Mouse (Mus musculus): ENCODE measurements around the gene Eif1. TPM values are rescaled to one million over a fixed set of nuclear protein-coding genes. Genes with fewer than 3 reads are reported as not detected.
"Not testable (repeated sequence)": the region's sequence is repeated elsewhere in the genome, so short reads cannot be mapped to it uniquely, and the experiment has no call there.

Gene Eif1
- polyA plus RNA-seq, 1 experiment = 768 TPM

DNA sequence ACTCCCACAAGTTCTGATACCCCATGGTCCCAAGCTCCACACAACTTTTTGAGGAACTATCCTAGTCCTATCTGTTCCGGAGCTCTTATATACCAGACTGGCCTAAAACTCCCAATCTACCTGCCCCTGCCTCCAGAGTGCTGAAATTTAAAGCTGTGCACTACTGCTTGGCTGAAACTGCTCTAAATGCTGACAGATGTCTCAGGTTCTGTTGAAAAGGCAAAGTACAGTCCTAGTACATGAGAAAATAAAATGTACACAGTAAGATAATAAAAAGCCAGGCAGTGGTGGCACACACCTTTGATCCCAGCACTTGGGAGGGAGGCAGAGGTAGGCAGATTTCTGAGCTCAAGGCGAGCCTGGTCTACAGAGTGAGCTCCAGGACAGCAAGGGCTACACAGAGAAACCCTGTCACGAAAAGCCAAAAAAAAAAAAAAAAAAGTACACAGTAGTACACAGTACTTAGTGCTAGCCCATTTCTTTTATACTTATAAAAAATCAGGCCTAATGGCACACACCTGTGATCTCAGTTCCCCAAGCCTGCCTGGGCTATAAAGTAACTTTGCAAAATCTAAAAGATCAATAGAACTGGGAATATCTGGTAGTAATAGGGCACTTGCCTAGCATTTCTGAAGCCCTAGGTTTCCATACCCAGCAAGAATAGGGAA lies 3.0 kb downstream of the Eif1 start:
- no peak overlapping the region for H3K4me3 ChIP-seq (replicated peaks)

GRCm38 (mm10) chr11:100323578-100323977 lies 3.9 kb downstream of the Eif1 start:
- TF ChIP-seq GATA1 (IDR thresholded peaks at IDR 0.05; ENCODE audit: borderline replicate concordance, low read length) = no peak
- TF ChIP-seq FLI1 (IDR thresholded peaks at IDR 0.05; ENCODE audit: low read length) = no peak
- Histone ChIP-seq H3K27me3 (replicated peaks) (no peaks in the 10 kb centered on the region), H3K4me3 (replicated peaks) (no peak overlapping the region), H3K9me3 (no peaks in the 10 kb centered on the region), H3K36me3 (replicated peaks; ENCODE audit: low read length) (peaks cover 29% of the 10 kb centered on the region), H3K4me1 (peaks cover 29% of the 10 kb centered on the region)

More for the DNA sequence above, 3.0 kb downstream of the Eif1 start:
- H3K36me3 ChIP-seq (replicated peaks; ENCODE audit: low read length) = peaks cover 29% of the 10 kb centered on the region
- no peaks in the 10 kb centered on the region for H3K9me3 ChIP-seq
- H3K27me3 ChIP-seq (replicated peaks) = no peaks in the 10 kb centered on the region
- no peak for TF ChIP-seq FLI1 (IDR thresholded peaks at IDR 0.05; ENCODE audit: low read length)
- TF ChIP-seq GATA1 (IDR thresholded peaks at IDR 0.05; ENCODE audit: borderline replicate concordance, low read length) = no peak
- peaks cover 30% of the 10 kb centered on the region for H3K4me1 ChIP-seq

GRCm38 (mm10) chr11:100325062-100325629 lies 5.5 kb downstream of the Eif1 start:
- Histone ChIP-seq H3K27me3 (replicated peaks) (peaks cover 3% of the 10 kb centered on the region), H3K4me3 (replicated peaks) (no peak overlapping the region), H3K36me3 (replicated peaks; ENCODE audit: low read length) (peaks cover 29% of the 10 kb centered on the region), H3K4me1 (peaks cover 24% of the 10 kb centered on the region), H3K9me3 (no peaks in the 10 kb centered on the region)
- no peak for TF ChIP-seq FLI1 (IDR thresholded peaks at IDR 0.05; ENCODE audit: low read length)
- TF ChIP-seq GATA1 (IDR thresholded peaks at IDR 0.05; ENCODE audit: borderline replicate concordance, low read length) = no peak

GRCm38 (mm10) chr11:100327316-100327715 lies 7.6 kb downstream of the Eif1 start:
- no peak overlapping the region for H3K4me3 ChIP-seq (replicated peaks)
- TF ChIP-seq GATA1 (IDR thresholded peaks at IDR 0.05; ENCODE audit: borderline replicate concordance, low read length) (no peak), FLI1 (IDR thresholded peaks at IDR 0.05; ENCODE audit: low read length) (no peak)
- no peaks in the 10 kb centered on the region for H3K9me3 ChIP-seq
- H3K36me3 ChIP-seq (replicated peaks; ENCODE audit: low read length) = peaks cover 13% of the 10 kb centered on the region
- peaks cover 10% of the 10 kb centered on the region; the same call in 1 of the 2 replicates for H3K4me1 ChIP-seq
- H3K27me3 ChIP-seq (replicated peaks) = peaks cover 13% of the 10 kb centered on the region

DNA sequence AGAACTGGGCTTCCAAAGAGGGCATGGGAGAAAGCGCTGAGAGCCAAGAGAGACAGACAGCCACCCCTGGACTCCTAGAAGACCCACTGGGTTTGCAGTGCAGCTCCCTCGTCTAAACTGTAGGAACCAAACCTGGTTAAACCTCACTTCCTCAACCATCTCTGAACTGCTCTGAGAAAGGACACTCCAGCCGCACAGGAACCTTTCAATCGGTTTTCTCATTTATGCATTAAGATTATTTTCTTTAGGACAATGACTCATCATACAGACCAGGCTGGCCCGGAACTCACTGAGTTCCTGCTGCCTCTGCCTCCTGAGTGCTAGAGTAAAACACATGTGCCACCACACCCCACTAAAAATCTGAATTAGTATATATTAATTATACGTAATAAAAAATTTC lies 8.1 kb downstream of the Eif1 start:
- Histone ChIP-seq H3K4me1 (peaks cover 6% of the 10 kb centered on the region; the same call in 1 of the 2 replicates), H3K4me3 (replicated peaks) (no peak overlapping the region), H3K36me3 (replicated peaks; ENCODE audit: low read length) (peaks cover 9% of the 10 kb centered on the region), H3K27me3 (replicated peaks) (peaks cover 17% of the 10 kb centered on the region), H3K9me3 (no peaks in the 10 kb centered on the region)
- no peak for TF ChIP-seq FLI1 (IDR thresholded peaks at IDR 0.05; ENCODE audit: low read length)
- no peak for TF ChIP-seq GATA1 (IDR thresholded peaks at IDR 0.05; ENCODE audit: borderline replicate concordance, low read length)

DNA sequence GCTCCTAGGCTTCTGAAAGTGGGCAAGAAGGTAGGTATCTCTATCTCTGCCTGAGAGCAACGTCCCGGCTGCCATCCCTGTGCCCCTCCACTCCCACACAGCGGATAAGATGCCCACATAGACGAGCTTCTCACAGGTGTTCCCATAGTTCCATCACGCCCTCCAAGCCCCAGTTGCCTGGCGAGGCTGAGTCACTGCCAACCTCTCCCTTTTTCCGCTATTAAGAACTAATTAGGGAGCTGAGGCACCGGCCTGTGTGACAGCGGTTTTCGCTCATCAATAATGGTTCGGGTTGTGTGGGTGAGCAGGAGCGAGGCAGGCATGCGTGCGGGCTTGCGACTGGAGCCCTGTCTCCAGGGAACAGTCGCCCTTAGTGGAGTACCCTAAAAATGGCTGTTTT lies 10.6 kb downstream of the Eif1 start:
- peaks cover 31% of the 10 kb centered on the region for H3K27me3 ChIP-seq (replicated peaks)
- no peak for TF ChIP-seq GATA1 (IDR thresholded peaks at IDR 0.05; ENCODE audit: borderline replicate concordance, low read length)
- TF ChIP-seq FLI1 (IDR thresholded peaks at IDR 0.05; ENCODE audit: low read length) = no peak
- H3K9me3 ChIP-seq = no peaks in the 10 kb centered on the region
- H3K4me1 ChIP-seq = peaks cover 6% of the 10 kb centered on the region; the same call in 1 of the 2 replicates
- H3K4me3 ChIP-seq (replicated peaks) = no peak overlapping the region
- peaks cover 1% of the 10 kb centered on the region for H3K36me3 ChIP-seq (replicated peaks; ENCODE audit: low read length)

DNA sequence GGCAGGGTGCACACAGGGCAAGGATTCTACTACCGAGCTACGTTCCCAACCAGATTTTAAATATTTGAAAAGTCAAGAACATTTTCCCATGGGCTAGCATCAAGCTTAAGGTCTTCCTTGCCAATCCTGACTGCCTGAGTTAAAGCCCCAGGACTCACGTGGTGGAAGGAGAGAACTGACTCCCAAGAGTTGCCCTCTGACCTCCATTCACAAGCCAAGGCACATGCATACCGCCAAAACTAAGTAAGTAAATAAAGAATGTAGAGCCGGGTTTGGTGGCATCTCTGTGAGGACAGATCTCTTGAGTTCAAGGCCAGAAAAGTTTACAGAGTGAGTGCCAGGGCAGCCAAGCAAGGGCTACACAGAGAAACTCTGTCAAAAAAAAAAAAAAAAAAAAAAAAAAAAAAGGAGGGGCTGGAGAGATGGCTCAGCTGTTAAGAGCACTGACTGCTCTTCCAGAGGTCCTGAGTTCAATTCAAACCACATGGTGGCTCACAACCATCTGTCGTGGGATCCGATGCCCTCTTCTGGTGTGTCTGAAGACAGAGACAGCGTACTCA lies 11.2 kb downstream of the Eif1 start:
- not testable (repeated sequence) for H3K4me3 ChIP-seq (replicated peaks); H3K36me3 ChIP-seq (replicated peaks; ENCODE audit: low read length); H3K9me3 ChIP-seq; H3K4me1 ChIP-seq
- H3K27me3 ChIP-seq (replicated peaks) = peaks cover 33% of the 10 kb centered on the region

GRCm38 (mm10) chr11:100332766-100333515 lies 13.3 kb downstream of the Eif1 start:
- H3K27me3 ChIP-seq (replicated peaks) = peaks cover 51% of the 10 kb centered on the region
- H3K36me3 ChIP-seq (replicated peaks; ENCODE audit: low read length) = no peaks in the 10 kb centered on the region
- TF ChIP-seq FLI1 (IDR thresholded peaks at IDR 0.05; ENCODE audit: low read length) (no peak), GATA1 (IDR thresholded peaks at IDR 0.05; ENCODE audit: borderline replicate concordance, low read length) (no peak)
- H3K4me1 ChIP-seq = no peaks in the 10 kb centered on the region
- H3K4me3 ChIP-seq (replicated peaks) = no peak overlapping the region
- H3K9me3 ChIP-seq = peaks cover 7% of the 10 kb centered on the region

- Histone ChIP-seq H3K27me3 (replicated peaks) (peaks cover 61% of the 10 kb centered on the region), H3K4me3 (replicated peaks) (no peak within 1 kb of the TSS), H3K9me3 (peaks cover 10% of the 10 kb centered on the region), H3K36me3 (replicated peaks; ENCODE audit: low read length) (no peaks in the 10 kb centered on the region), H3K4me1 (no peaks in the 10 kb centered on the region)
- TF ChIP-seq GATA1 (IDR thresholded peaks at IDR 0.05; ENCODE audit: borderline replicate concordance, low read length) (no peak), FLI1 (IDR thresholded peaks at IDR 0.05; ENCODE audit: low read length) (no peak)
Observed at GRCm38 (mm10) chr11:100333944-100334457, 14.3 kb downstream of the Eif1 start, which contains the start of gene Gast. Gene Gast (plus strand): TSS chr11:100334407.
